Mouse (Mus musculus) neural tube, embryonic 14.5 days (tissue): ENCODE measurements around the gene Spaca6. TPM values are rescaled to one million over a fixed set of nuclear protein-coding genes. Genes with fewer than 3 reads are reported as not detected.

Experiments used
- ATAC-seq: fragments of 200-750 bp; cut with Nextera tagmentation; 2 replicates; pipeline ENCODE4 v1.8.0; 2017; ENCODE audit warnings: low read depth, mild to moderate bottlenecking, moderate TSS enrichment, moderate library complexity
- H3K27ac ChIP-seq: fragments of 300-500 bp; sonication (generic); 2 replicates; pipeline ENCODE4 v1.5.1; 2014; ENCODE audit warnings: low read depth, mild to moderate bottlenecking, control low read depth, low read length, moderate library complexity, mixed read lengths
- H3K27me3 ChIP-seq: fragments of 300-500 bp; sonication (generic); 2 replicates; pipeline ENCODE4 v1.6.1; 2014; ENCODE audit warnings: low read length; ENCODE audit not compliant: control insufficient read depth, insufficient read depth
- H3K36me3 ChIP-seq: fragments of 300-500 bp; sonication (generic); 2 replicates; pipeline ENCODE4 v1.6.1; 2014; ENCODE audit warnings: low read length, mixed read lengths; ENCODE audit not compliant: control insufficient read depth, insufficient read depth
- H3K4me1 ChIP-seq: fragments of 300-500 bp; sonication (generic); 2 replicates; pipeline ENCODE4 v1.6.1; 2014; ENCODE audit warnings: low read length; ENCODE audit not compliant: control insufficient read depth, insufficient read depth
- H3K4me2 ChIP-seq: fragments of 300-500 bp; sonication (generic); 2 replicates; pipeline ENCODE4 v1.6.1; 2014; ENCODE audit warnings: mild to moderate bottlenecking, low read depth, low read length, control low read depth
- H3K4me3 ChIP-seq: fragments of 300-500 bp; sonication (generic); 2 replicates; pipeline ENCODE4 v1.5.1; 2014; ENCODE audit warnings: low read depth, low read length, control low read depth, mixed read lengths
- H3K9ac ChIP-seq: fragments of 300-500 bp; sonication (generic); replicated peaks from 2 replicates; pipeline ENCODE4 v1.6.1; 2014; ENCODE audit warnings: low read depth, mild to moderate bottlenecking, control low read depth, low read length, mixed read lengths
- H3K9me3 ChIP-seq: fragments of 300-500 bp; sonication (generic); 2 replicates; pipeline ENCODE4 v1.6.1; 2016; ENCODE audit warnings: low read length; ENCODE audit not compliant: control insufficient read depth
- WGBS: fragments of 180-500 bp; shearing (Covaris S2); extraction: QIAGEN DNeasy Blood & Tissue Kit; methylation state at CpG from one replicate; pipeline ENCODE4 v1.1.7; 2014; 5-methylcytosine and 5-hydroxymethylcytosine counted together
- microRNA counts: library from miRNA; unstranded; fragments of <30 nt; microRNA quantifications from one replicate; lab custom pipeline; 2016
- microRNA-seq: library from miRNA; unstranded; fragments of <30 nt; microRNA quantifications from one replicate; pipeline ENCODE4, GENCODE M21; 2016
- polyA plus RNA-seq: library from polyadenylated mRNA; unstranded; fragments of >200 nt; fragmentation: Nextera tagmentation; extraction: Ambion mirVana; gene quantifications from 2 replicates; pipeline ENCODE4 v1.2.1, GENCODE M21; 2014

Gene Spaca6
- polyA plus RNA-seq, 1 experiment from 2014 or later = 29.1 TPM

DNA sequence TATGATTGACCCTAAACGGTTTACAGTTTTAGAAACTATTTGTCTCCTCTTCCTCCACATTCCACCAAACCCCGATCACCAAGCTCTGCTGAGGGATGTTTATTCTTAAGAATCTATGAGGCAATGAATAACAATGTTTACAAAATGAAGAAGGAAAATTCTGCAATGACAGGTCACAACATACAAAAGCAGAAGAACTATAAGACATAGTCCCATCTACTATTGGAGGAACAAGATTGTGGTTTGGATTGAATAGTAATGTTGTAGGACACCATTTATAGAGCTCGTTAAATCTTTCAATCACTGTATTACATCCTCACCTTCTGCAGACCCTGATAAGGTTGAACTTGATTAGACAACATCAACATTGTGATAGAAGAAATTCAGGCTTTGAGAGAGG is 55.7 kb downstream of the Spaca6 start:
- Histone ChIP-seq H3K4me2 (no peak overlapping the region), H3K36me3 (no peaks in the 10 kb centered on the region), H3K27me3 (no peaks in the 10 kb centered on the region), H3K27ac (no peak overlapping the region), H3K9ac (no peak overlapping the region), H3K4me1 (no peaks in the 10 kb centered on the region), H3K4me3 (no peak overlapping the region), H3K9me3 (no peaks in the 10 kb centered on the region)
- no peak for ATAC-seq
- WGBS = 89% methylated on average over 3 of the region's 3 CpGs

DNA sequence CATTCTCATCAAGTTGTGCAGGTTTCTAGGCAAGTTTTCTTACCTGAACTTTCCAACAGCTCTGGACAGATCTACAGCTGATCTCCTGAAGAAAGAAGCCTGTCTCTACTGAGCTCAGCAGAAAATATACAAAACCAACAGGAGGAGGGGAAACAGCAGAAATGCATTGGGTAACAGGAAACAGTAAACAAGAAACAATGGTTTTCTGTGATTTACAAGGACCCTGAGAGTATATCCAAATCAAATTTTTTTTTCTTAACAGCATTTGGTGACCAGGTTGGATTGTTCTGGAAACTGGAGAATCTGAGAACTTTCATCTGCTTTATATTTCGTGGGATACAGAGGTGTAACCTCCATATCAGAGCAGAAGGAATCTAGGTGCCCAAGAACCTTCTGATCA is 56.9 kb downstream of the Spaca6 start, which contains the start of gene Fpr1:
Gene Fpr1, minus strand, starts transcription at position 101 of the 400 bp plus-strand sequence.
- no peaks in the 10 kb centered on the region for H3K9me3 ChIP-seq
- 79% methylated on average over 1 of the region's 1 CpGs for WGBS
- H3K4me3 ChIP-seq = no peak within 1 kb of the TSS

DNA sequence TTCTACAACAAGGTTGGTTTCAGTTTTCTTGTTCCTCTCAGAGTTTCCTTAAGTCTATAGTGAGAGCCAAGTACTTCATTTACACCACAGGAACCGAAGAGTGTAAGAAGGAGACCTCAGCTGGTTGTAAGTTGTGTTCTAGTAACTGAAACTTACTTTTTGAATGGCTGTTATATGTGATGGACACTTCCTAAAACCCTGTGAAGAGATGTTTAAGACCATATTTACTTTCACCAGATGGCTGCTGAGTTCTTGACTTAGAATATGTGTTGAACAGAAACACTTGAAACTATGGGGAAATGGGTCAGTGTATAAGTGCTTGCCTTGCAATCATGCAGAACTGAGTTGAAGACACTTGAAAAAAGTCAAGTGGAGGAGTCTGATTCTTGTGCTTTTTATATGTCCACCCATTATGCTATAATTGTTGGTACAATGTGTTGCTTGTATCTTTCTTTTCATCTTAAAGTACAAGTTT is 60.9 kb downstream of the Spaca6 start, which contains the start of the genes Fpr2 and Fpr3:
Gene Fpr2, plus strand, starts transcription at position 51 of the 475 bp plus-strand sequence.
Gene Fpr3, plus strand, starts transcription at position 79 of the 475 bp plus-strand sequence.
- Histone ChIP-seq H3K4me3 (no peak within 1 kb of the TSS), H3K4me2 (no peak within 1 kb of the TSS), H3K9ac (no peak within 1 kb of the TSS), H3K9me3 (no peaks in the 10 kb centered on the region), H3K4me1 (no peaks in the 10 kb centered on the region), H3K27me3 (no peaks in the 10 kb centered on the region), H3K36me3 (no peaks in the 10 kb centered on the region), H3K27ac (no peak within 1 kb of the TSS)
- 66% methylated on average over 1 of the region's 1 CpGs for WGBS
- no peak for ATAC-seq

More for the DNA sequence above, 56.9 kb downstream of the Spaca6 start, which contains the start of gene Fpr1:
- H3K27ac ChIP-seq = no peak within 1 kb of the TSS
- H3K4me2 ChIP-seq = no peak within 1 kb of the TSS
- ATAC-seq = no peak
- no peaks in the 10 kb centered on the region for H3K27me3 ChIP-seq
- no peak within 1 kb of the TSS for H3K9ac ChIP-seq
- no peaks in the 10 kb centered on the region for H3K4me1 ChIP-seq
- no peaks in the 10 kb centered on the region for H3K36me3 ChIP-seq

DNA sequence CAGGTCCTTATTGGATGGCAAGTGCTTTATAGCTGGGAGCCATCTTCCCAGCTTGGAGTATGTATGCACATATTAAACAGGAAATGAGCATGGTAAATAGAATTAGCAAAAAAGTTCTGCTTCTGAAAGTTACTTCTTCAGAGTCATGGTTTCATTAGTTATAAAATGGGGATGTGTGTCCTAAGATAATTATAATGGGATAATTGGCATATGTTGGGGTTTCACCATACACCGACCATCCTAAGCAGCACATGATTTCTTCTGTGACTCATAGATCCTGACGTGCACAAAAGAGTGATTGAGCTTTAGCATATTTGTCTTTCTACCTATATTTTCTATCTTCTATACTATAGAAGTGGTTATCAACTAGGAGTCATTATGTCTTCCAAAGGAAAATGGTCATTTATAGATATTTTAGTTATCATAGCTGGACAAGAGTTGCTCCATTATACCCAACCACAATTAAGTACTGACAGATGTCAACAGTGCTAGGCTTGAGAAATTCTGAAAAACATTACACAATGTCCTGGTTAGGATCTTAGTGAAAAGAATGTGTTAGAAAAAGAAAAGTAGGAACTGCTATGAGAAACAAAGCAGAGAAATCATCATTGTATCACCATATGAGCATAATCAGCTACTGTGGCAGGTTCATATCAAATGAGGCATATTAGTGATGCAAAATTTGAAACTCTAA is 62.9 kb downstream of the Spaca6 start:
- H3K27ac ChIP-seq = no peak overlapping the region
- no peak overlapping the region for H3K9ac ChIP-seq
- no peak overlapping the region for H3K4me2 ChIP-seq
- H3K4me1 ChIP-seq = no peaks in the 10 kb centered on the region
- no peaks in the 10 kb centered on the region for H3K27me3 ChIP-seq
- H3K4me3 ChIP-seq = no peak overlapping the region
- ATAC-seq = no peak
- no peaks in the 10 kb centered on the region for H3K9me3 ChIP-seq
- WGBS = 93% methylated on average over 2 of the region's 2 CpGs
- H3K36me3 ChIP-seq = no peaks in the 10 kb centered on the region

MicroRNAs within 50 kb of the gene (microRNA counts, 519-probe panel; counts per million panel counts)
- microRNA mmu-let-7e (lab: Ali Mortazavi, UCI) (6,211 counts per million, percentile 90 among the panel's probes with 10 or more counts), microRNA mmu-miR-125a-3p (lab: Ali Mortazavi, UCI) (3,205 counts per million, percentile 23 among the panel's probes with 10 or more counts), microRNA mmu-miR-125a-5p (lab: Ali Mortazavi, UCI) (6,987 counts per million, percentile 97 among the panel's probes with 10 or more counts), microRNA mmu-miR-99b (lab: Ali Mortazavi, UCI) (5,912 counts per million, percentile 86 among the panel's probes with 10 or more counts)

Small RNA genes lying within 50 kb of the gene (microRNA-seq; reads per million reads assigned to microRNA genes)
- gene Gm25927 (not detected), gene Mir125a (4,388 reads per million, percentile 91 among the genes with 10 or more reads in this experiment), gene Mir99b (17,849 reads per million, percentile 98 among the genes with 10 or more reads in this experiment), gene Mirlet7e (not detected)

Other genes starting within 250 kb of the Spaca6 start
- gene Lnpep, start 202.1 kb upstream of the Spaca6 start, polyA plus RNA-seq = 11.9 and 17.7 TPM in 2 replicates
- gene Vmn2r90, start 123.4 kb upstream of the Spaca6 start, polyA plus RNA-seq = not detected in 2 replicates
- 0.93 and 1.7 TPM in 2 replicates for gene Has1, start 28.0 kb downstream of the Spaca6 start, polyA plus RNA-seq
- 0.15 and 0.21 TPM in 2 replicates for gene Fpr1, start 56.8 kb downstream of the Spaca6 start, polyA plus RNA-seq
- not detected in 2 replicates for gene Fpr2, start 60.7 kb downstream of the Spaca6 start, polyA plus RNA-seq
- not detected in 2 replicates for gene Fpr3, start 60.7 kb downstream of the Spaca6 start, polyA plus RNA-seq
- not detected in 2 replicates for gene Fpr-rs4, start 194.6 kb downstream of the Spaca6 start, polyA plus RNA-seq
- gene Vmn2r124, start 222.3 kb downstream of the Spaca6 start, polyA plus RNA-seq = 0.04 TPM in 1 of 2 replicates, not detected in the other